Mouse (Mus musculus): ENCODE results near the gene Pou3f3. TPM values are rescaled to one million over a fixed set of nuclear protein-coding genes. Genes with fewer than 3 reads are reported as not detected.

The Pou3f3 gene
- polyA plus RNA-seq, 1 experiment from 2014 or later = 0.19 TPM

DNA sequence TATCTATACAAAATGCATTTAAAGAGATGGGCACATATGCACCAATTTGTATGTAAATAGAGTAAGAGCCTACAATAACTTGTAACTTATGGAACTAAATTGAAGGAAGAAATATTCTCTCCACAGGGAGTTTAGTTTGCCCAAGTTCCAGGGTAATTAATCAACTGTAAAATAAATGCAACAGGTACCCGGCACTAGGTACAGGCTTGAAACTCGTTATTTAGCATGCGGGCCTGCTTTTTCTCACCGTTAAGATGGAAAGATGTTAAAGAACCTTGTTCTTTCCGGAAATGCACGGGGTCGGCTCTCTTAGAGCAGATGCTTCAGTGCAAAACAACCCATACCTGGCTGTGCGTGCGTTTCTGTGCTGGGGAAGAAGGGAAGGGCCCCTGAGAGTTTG is 7.4 kb downstream of the Pou3f3 start:
- H3K27ac ChIP-seq (replicated peaks; ENCODE audit: low read depth, low read length) = no peak overlapping the region

DNA sequence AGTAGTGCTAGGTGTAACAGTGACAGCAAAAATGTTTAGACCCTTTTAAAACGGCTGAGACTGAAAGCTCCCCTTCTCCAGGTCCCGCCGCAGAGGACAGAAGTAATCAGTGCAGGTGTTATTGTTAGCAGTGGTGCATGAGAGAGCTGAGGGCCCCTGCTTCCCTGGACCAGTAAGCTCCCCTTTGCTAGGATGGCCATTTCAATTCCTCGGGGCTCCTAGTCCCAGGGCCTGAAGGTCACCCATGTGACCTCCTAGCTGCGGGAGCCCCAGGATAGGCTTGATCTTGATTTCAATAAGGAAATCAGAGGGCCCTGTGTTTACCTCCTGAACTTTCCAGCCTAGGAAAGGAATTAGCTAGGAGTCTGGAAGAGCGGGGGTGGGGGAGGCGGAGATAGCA is 7.9 kb downstream of the Pou3f3 start:
- DNase-seq (ENCODE audit: low spot score) (peak; percentile 33), ATAC-seq (ENCODE audit: insufficient number of reproducible peaks, low FRiP score, low TSS enrichment, low read depth) (no peak)
- Histone ChIP-seq H3K36me3 (ENCODE audit: control insufficient read depth, insufficient read depth, low read length) (no peaks in the 10 kb centered on the region), H3K4me3 (ENCODE audit: low read depth, low read length) (no peak overlapping the region), H3K9me3 (ENCODE audit: control insufficient read depth, low read length) (no peaks in the 10 kb centered on the region), H3K9ac (ENCODE audit: low read length) (no peak overlapping the region), H3K27ac (replicated peaks; ENCODE audit: low read depth, low read length) (no peak overlapping the region), H3K4me1 (ENCODE audit: control insufficient read depth, insufficient read depth, low read length) (peaks cover 4% of the 10 kb centered on the region; the same call in 1 of the 2 replicates), H3K27me3 (ENCODE audit: control insufficient read depth, insufficient read depth, low read length) (peaks cover 78% of the 10 kb centered on the region), H3K4me2 (ENCODE audit: low read depth, severe bottlenecking) (no peak overlapping the region)
- 2% methylated on average over 7 of the region's 7 CpGs for WGBS

More for the DNA sequence above, 7.4 kb downstream of the Pou3f3 start:
- Histone ChIP-seq H3K9me3 (ENCODE audit: control insufficient read depth, low read length) (no peaks in the 10 kb centered on the region), H3K36me3 (ENCODE audit: control insufficient read depth, insufficient read depth, low read length) (no peaks in the 10 kb centered on the region), H3K4me3 (ENCODE audit: low read depth, low read length) (no peak overlapping the region), H3K9ac (ENCODE audit: low read length) (no peak overlapping the region), H3K4me1 (ENCODE audit: control insufficient read depth, insufficient read depth, low read length) (peaks cover 4% of the 10 kb centered on the region; the same call in 1 of the 2 replicates), H3K27me3 (ENCODE audit: control insufficient read depth, insufficient read depth, low read length) (peaks cover 78% of the 10 kb centered on the region), H3K4me2 (ENCODE audit: low read depth, severe bottlenecking) (no peak overlapping the region)
- DNase-seq (ENCODE audit: low spot score) (peak; percentile 42), ATAC-seq (ENCODE audit: insufficient number of reproducible peaks, low FRiP score, low TSS enrichment, low read depth) (no peak)
- WGBS = 2% methylated on average over 9 of the region's 9 CpGs

DNA sequence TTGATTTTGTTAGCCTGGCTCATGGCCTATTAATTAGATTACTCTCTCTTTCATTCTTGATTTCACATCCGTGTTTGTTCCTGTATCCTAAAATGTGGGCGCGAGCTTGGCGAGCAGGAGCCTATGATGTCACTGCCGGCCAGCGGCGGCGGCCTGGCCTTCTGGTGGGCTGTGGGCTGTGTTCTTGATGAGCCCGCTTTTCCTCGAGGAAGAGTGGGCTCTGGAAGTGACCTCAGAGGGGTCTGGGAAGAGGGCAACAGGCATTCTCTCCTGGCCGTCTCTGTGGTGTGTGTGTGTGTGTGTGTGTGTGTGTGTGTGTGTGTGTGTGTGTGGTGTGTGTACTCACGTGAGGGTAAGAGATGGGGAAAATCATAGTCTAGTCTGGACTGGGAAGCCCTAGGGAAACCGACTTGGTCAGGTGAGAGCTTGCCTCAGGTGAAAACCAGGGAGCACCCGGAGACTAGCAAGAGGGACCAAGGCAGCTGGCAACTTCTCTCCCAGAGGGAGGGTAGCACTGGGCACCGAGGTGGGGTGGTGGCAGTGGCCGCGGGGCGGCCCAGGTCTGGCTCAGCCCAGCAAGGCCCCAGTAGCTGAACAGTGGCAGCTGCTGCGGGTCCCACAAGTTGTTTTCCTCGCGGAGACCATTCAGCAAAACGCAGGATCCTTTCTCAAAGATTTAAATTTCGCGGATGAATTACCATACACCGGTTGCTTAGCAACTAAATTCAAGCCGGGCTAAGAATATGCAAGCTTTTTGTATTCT is 8.5 kb downstream of the Pou3f3 start:
- ATAC-seq (ENCODE audit: insufficient number of reproducible peaks, low FRiP score, low TSS enrichment, low read depth) (0 out of 2 replicates have a peak, but pooled peaks have one; percentile 29), DNase-seq (ENCODE audit: low spot score) (peak; percentile 57)
- Histone ChIP-seq H3K27ac (replicated peaks; ENCODE audit: low read depth, low read length) (no peak overlapping the region), H3K4me1 (ENCODE audit: control insufficient read depth, insufficient read depth, low read length) (no peaks in the 10 kb centered on the region), H3K36me3 (ENCODE audit: control insufficient read depth, insufficient read depth, low read length) (no peaks in the 10 kb centered on the region), H3K27me3 (ENCODE audit: control insufficient read depth, insufficient read depth, low read length) (peaks cover 78% of the 10 kb centered on the region), H3K4me3 (ENCODE audit: low read depth, low read length) (no peak overlapping the region), H3K9me3 (ENCODE audit: control insufficient read depth, low read length) (no peaks in the 10 kb centered on the region), H3K4me2 (ENCODE audit: low read depth, severe bottlenecking) (no peak overlapping the region), H3K9ac (ENCODE audit: low read length) (no peak overlapping the region)
- WGBS = under 1% methylated on average over 26 of the region's 26 CpGs

DNA sequence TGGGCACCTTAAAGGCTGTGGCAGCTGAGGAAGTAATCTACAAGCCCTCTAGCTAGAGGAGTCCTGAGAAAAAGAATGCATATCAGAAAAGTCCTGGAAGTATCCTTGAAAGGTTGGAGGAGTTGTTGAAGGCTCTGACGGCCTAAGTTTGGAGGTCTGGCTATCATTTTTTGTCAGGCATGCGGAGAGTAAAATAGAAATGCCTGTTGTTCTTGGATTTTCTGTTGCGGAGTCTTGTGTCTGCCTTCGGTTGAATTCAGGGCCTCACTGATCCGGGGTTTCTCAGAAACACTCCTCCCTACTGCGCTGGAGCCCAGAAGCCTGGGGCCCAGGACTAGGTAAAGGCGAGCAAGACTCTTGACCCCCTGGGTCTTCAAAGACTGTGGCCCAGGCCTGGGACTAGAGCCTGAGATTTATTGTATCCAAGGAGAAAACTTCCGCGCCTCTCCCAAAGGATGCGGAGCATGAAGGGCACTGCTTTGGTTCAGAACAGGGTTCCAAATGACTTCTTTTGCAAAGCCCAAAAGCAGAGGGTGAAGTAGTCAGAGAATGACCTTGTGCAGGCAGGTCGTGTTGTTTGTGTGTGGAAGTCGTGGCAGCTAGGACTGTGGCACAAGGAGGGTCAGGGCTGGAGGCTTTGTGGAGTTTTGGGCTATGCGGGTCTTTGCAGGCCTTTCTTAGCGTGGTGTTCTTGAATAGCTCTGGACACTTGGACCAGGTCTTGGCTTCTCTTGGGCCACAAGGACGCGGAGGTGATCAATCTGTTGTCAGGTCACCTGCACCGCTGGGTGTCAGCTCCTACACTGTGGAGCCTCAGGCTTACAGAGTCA is 9.6 kb downstream of the Pou3f3 start:
- ATAC-seq (ENCODE audit: insufficient number of reproducible peaks, low FRiP score, low TSS enrichment, low read depth) (no peak), DNase-seq (ENCODE audit: low spot score) (peak; percentile 42)
- H3K27ac ChIP-seq (replicated peaks; ENCODE audit: low read depth, low read length) = no peak overlapping the region
- H3K4me1 ChIP-seq (ENCODE audit: control insufficient read depth, insufficient read depth, low read length) = no peaks in the 10 kb centered on the region
- no peak overlapping the region for H3K4me2 ChIP-seq (ENCODE audit: low read depth, severe bottlenecking)
- H3K9me3 ChIP-seq (ENCODE audit: control insufficient read depth, low read length) = no peaks in the 10 kb centered on the region
- H3K27me3 ChIP-seq (ENCODE audit: control insufficient read depth, insufficient read depth, low read length) = peaks cover 84% of the 10 kb centered on the region
- no peak overlapping the region for H3K9ac ChIP-seq (ENCODE audit: low read length)
- 1% methylated on average over 17 of the region's 17 CpGs for WGBS
- no peak overlapping the region for H3K4me3 ChIP-seq (ENCODE audit: low read depth, low read length)
- no peaks in the 10 kb centered on the region for H3K36me3 ChIP-seq (ENCODE audit: control insufficient read depth, insufficient read depth, low read length)

DNA sequence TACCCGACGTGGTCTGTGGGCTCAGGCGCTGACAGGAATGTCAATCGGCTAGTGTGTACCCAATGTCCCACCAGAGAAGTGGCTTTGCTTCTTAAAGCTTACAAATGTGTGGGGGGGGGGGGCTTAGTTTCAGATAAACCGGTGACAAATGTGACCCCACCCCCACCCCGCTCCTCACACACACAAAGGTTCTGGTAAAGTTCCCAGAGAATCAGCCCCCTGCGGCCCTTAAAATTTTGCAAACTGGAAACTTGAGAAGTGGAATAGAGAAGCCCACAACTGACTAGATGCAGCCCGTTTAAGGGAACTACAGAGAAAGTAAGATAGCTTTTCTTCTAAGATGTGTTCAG is 10.2 kb downstream of the Pou3f3 start:
- Histone ChIP-seq H3K27me3 (ENCODE audit: control insufficient read depth, insufficient read depth, low read length) (peaks cover 85% of the 10 kb centered on the region), H3K9ac (ENCODE audit: low read length) (no peak overlapping the region), H3K9me3 (ENCODE audit: control insufficient read depth, low read length) (no peaks in the 10 kb centered on the region), H3K27ac (replicated peaks; ENCODE audit: low read depth, low read length) (no peak overlapping the region), H3K4me1 (ENCODE audit: control insufficient read depth, insufficient read depth, low read length) (no peaks in the 10 kb centered on the region), H3K4me2 (ENCODE audit: low read depth, severe bottlenecking) (no peak overlapping the region), H3K36me3 (ENCODE audit: control insufficient read depth, insufficient read depth, low read length) (no peaks in the 10 kb centered on the region), H3K4me3 (ENCODE audit: low read depth, low read length) (no peak overlapping the region)
- no peak for DNase-seq (ENCODE audit: low spot score)
- WGBS = 3% methylated on average over 8 of the region's 8 CpGs
- no peak for ATAC-seq (ENCODE audit: insufficient number of reproducible peaks, low FRiP score, low TSS enrichment, low read depth)

DNA sequence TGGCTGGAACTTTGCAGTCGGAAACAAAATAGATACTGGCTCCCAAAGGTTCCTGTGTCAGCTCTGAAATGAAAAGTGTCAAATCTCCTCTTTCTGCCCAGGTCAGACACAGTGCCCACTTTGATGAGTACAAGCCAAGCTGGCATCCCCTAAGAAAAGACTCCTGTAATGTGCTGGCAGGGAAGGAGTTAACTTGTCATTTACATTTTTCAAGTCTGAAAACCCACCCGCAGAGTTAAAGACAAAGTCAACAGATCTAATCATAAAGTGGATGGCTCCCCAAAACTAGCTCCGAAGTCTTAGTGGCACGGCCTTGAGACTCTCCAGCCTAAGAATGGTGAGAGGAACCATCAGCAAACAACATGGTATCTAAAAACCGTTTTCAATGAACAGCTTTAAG is 11.6 kb downstream of the Pou3f3 start:
- Histone ChIP-seq H3K27me3 (ENCODE audit: control insufficient read depth, insufficient read depth, low read length) (peaks cover 91% of the 10 kb centered on the region), H3K4me2 (ENCODE audit: low read depth, severe bottlenecking) (no peak overlapping the region), H3K36me3 (ENCODE audit: control insufficient read depth, insufficient read depth, low read length) (no peaks in the 10 kb centered on the region), H3K27ac (replicated peaks; ENCODE audit: low read depth, low read length) (no peak overlapping the region), H3K4me3 (ENCODE audit: low read depth, low read length) (no peak overlapping the region), H3K4me1 (ENCODE audit: control insufficient read depth, insufficient read depth, low read length) (no peaks in the 10 kb centered on the region), H3K9ac (ENCODE audit: low read length) (no peak overlapping the region), H3K9me3 (ENCODE audit: control insufficient read depth, low read length) (no peaks in the 10 kb centered on the region)
- ATAC-seq (ENCODE audit: insufficient number of reproducible peaks, low FRiP score, low TSS enrichment, low read depth) = no peak
- DNase-seq (ENCODE audit: low spot score) = no peak
- 1% methylated on average over 5 of the region's 5 CpGs for WGBS

DNA sequence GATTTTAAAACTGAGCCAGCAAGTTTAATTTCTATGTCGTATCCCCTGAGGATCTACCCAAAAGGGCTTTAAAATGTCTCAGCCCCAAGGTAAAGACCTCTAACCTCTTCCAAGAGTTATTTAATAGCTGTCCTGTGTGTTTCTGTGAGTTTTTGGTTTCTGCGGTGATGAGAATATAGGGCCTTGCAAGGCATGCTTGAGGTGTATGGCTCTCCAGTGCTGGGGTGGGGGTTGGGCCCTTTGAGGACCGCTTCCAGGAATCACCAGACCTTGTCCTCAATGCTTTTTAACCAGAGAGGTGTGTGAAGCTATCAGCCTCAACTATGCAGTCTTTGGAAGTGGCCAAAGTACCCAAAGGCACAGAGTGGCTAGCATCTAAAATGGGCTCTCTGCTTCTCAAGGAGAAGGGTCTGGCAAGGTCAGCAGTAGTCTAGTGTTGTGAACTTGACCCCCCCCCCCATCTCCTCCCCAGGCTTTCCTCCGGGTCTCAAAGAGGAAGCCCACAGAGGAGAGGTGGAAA is 12.1 kb downstream of the Pou3f3 start:
- H3K4me1 ChIP-seq (ENCODE audit: control insufficient read depth, insufficient read depth, low read length) = no peaks in the 10 kb centered on the region
- no peaks in the 10 kb centered on the region for H3K36me3 ChIP-seq (ENCODE audit: control insufficient read depth, insufficient read depth, low read length)
- no peak overlapping the region for H3K27ac ChIP-seq (replicated peaks; ENCODE audit: low read depth, low read length)
- H3K4me2 ChIP-seq (ENCODE audit: low read depth, severe bottlenecking) = no peak overlapping the region
- no peak for DNase-seq (ENCODE audit: low spot score)
- no peaks in the 10 kb centered on the region for H3K9me3 ChIP-seq (ENCODE audit: control insufficient read depth, low read length)
- no peak for ATAC-seq (ENCODE audit: insufficient number of reproducible peaks, low FRiP score, low TSS enrichment, low read depth)
- H3K27me3 ChIP-seq (ENCODE audit: control insufficient read depth, insufficient read depth, low read length) = peaks cover 91% of the 10 kb centered on the region
- 1% methylated on average over 4 of the region's 4 CpGs for WGBS
- H3K4me3 ChIP-seq (ENCODE audit: low read depth, low read length) = no peak overlapping the region
- H3K9ac ChIP-seq (ENCODE audit: low read length) = no peak overlapping the region

DNA sequence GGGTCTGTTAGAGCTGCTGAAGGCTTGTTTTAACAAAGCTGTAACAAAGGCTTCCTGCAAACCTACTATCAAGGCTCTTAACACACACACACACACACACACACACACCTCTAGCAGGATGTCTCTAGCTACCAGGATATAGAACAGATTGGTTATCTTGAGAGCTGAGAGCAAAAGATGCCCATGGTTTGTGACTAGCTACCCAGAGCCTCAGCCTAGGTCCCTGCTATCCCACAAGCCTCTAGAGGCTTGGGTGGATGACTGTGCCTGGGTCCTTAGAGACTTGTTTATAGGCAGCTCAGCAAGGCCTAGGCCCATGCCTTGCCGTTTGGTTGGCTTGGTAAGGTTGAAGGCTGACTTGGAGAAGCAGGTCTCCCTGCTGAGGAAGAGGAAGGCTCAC is 13.5 kb downstream of the Pou3f3 start:
- no peaks in the 10 kb centered on the region for H3K4me1 ChIP-seq (ENCODE audit: control insufficient read depth, insufficient read depth, low read length)
- no peak overlapping the region for H3K4me2 ChIP-seq (ENCODE audit: low read depth, severe bottlenecking)
- DNase-seq (ENCODE audit: low spot score) (no peak), ATAC-seq (ENCODE audit: insufficient number of reproducible peaks, low FRiP score, low TSS enrichment, low read depth) (no peak)
- no peak overlapping the region for H3K27ac ChIP-seq (replicated peaks; ENCODE audit: low read depth, low read length)
- no peak overlapping the region for H3K4me3 ChIP-seq (ENCODE audit: low read depth, low read length)
- peaks cover 92% of the 10 kb centered on the region for H3K27me3 ChIP-seq (ENCODE audit: control insufficient read depth, insufficient read depth, low read length)
- no peaks in the 10 kb centered on the region for H3K9me3 ChIP-seq (ENCODE audit: control insufficient read depth, low read length)
- no peaks in the 10 kb centered on the region for H3K36me3 ChIP-seq (ENCODE audit: control insufficient read depth, insufficient read depth, low read length)
- WGBS = 28% methylated on average over 1 of the region's 1 CpGs
- no peak overlapping the region for H3K9ac ChIP-seq (ENCODE audit: low read length)

Data from limb, embryonic 11.5 days (tissue).